Mouse (Mus musculus) left cerebral cortex, adult 18-20 months (tissue): ENCODE measurements at regions not wholly inside any gene's neighbourhood (a gene's known extent, or its start where the extent isn't known, plus 50 kb on each side); places are given as distances from the start of the nearest gene placed in this dataset.
"Not testable (repeated sequence)": the region's sequence is repeated elsewhere in the genome, so short reads cannot be mapped to it uniquely, and the experiment has no call there.

ENCODE experiments used
- DNase-seq, 2 experiments: peaks; one replicate each; pipeline ENCODE4 v3.0.0; 2021 to 2022; ENCODE audit warnings: low spot score in 2 of 2, mixed read lengths in 1 of 2

GRCm38 (mm10) chr1:79379736-79380135 is 60.2 kb downstream of the Scg2 start:
- no peak for DNase-seq

- DNase-seq, result no peak
These were observed 65.1 kb downstream of the Scg2 start for GRCm38 (mm10) chr1:79374811-79375210.

DNA sequence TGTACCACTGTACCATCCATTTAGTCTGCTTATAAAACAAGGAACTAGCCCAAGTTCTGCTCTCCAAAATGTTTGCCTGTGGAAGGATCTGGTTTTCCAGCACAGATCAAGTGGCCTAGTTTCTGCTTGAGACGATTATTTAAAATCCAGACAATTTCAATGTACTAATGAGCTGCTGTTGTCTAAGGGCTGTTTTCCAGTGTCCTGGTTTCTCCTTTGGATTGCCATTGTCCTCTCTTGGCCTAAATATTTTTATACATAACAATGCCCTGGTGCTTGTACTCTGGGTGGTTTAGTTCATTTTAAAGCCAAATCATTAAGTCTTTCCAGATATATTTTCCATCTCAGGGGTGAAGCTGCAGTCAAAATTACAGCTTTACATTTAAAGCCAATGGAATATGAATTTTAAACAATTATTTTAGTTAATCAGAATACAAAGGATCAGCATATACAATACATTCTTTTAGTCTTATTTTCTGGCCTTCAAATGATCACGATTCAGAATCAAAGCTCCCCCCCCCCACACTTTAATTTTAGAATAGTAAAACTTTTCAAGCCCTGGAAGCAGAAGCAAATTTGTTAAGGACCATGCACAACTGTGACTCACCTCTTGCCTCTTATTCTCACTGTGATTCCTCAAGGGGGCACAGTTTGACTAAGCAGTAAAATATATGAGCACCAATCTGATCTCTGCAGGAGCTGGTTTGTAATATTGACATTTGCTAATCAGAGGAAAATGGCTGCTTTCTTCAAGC is 82.5 kb downstream of the Scg2 start:
- DNase-seq, result no peak

GRCm38 (mm10) chr1:79346511-79346910 is 93.4 kb downstream of the Scg2 start:
- no peak for DNase-seq

GRCm38 (mm10) chr1:79335480-79336114 is 104.3 kb downstream of the Scg2 start:
- DNase-seq, result no peak

DNA sequence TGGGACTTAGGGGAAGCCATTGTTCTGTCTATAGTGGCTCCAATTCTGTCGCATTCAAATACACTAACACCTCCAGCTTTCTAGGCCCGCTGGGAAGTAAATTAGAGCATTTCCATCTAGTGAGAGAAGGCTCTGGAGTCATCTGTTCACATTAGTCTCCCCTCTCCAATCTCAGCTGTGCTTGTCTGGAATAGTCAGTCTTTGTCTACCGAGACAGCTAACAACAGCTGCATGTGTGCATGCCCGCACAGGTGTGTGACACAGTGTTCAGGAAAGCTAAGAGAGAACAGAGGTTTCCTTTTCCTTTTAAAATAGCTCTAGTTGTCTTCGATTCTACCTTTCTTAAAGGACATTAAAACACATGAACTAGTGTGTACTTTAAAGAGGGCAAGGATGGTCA is 122.7 kb downstream of the Scg2 start:
- DNase-seq, result no peak

GRCm38 (mm10) chr1:79314774-79315173 is 125.1 kb downstream of the Scg2 start:
- DNase-seq, result no peak

DNA sequence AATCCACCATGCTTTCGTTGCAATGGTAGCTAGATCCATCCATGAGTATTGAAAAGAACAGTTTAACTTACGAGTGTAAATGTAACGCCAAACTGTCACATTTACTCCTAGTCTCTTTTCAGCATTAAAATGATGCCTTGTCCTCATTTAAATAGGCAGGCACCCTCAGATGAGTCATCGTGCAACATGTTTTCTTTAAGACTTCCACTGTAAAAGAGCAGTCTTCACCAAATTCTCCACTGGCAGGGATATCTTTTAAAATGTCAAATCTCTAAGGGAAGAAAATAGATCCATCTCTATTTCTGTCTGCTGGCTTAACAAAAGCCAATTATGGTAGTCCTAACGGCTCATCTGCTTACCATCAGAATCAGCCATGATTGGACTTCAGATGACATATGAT is 127.8 kb downstream of the Scg2 start:
- no peak for DNase-seq

- no peak for DNase-seq
These were observed 136.3 kb downstream of the Scg2 start for GRCm38 (mm10) chr1:79303602-79304001.

- DNase-seq, result no peak
These were observed 140.3 kb downstream of the Scg2 start for GRCm38 (mm10) chr1:79299639-79300038.

- DNase-seq, result no peak
These were observed 180.2 kb downstream of the Scg2 start for GRCm38 (mm10) chr1:79259726-79260125.

DNA sequence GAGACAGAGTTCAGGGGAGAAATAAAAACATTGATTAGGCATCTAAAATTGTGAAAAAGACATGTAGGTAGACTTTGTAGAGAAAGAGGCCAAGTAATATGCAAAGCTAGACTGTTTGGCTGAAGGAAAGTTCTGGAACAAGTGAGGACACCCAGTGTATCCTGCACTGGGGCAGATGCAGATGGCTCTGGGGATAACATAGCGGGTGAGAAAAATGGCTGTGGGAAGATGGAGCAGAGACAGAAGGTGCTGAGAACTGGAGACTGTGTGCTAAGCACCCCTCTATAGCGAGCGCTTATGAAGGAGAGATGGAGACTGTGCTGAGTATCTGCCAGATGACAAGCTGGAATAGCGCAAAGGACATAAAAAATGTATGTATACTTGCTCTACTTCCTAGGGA is 226.9 kb downstream of the Scg2 start:
- DNase-seq, result no peak

GRCm38 (mm10) chr1:79212471-79212870 is 227.4 kb downstream of the Scg2 start:
- DNase-seq, result no peak

GRCm38 (mm10) chr1:79211981-79212380 is 227.9 kb downstream of the Scg2 start:
- not testable (repeated sequence) for DNase-seq

DNA sequence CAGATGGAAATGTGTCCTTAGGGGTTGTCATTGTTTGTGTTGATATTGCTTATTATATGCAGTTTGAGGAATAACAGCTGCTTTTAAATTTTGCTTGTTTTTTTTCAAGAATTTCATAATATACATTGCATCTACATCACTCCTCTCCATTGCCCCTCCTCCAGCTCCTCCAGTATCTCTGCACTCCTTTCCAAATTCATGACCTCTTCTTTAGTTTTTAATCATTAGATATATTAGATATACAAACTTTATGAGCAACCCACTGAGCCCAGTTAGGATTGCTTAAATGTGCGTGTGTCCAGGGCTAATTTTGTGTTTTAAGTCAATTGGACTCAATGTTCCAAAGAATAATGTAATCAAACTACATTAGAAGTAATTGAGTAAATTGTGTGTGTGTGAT is 232.7 kb downstream of the Scg2 start:
- DNase-seq, result no peak

GRCm38 (mm10) chr1:79197682-79198081 is 242.2 kb downstream of the Scg2 start:
- no peak for DNase-seq

DNA sequence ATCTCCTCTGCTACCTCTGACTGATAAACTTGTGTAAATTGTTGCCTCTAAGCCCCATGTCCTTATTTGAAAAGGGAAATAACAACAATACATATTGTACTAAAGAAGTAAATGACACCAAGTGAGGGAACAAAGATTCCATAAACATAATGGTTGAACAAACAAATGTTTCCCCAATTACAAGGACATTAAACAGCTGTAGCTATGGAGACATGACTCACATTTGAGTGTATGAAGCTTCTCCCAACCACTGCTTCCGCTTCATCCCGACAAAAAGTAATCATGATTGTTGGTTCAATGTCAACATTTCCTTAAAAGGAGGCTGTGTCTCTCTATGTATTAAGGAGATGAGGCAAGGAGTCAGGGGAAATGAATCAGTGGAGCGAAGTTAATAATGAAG is 248.9 kb downstream of the Scg2 start:
- no peak for DNase-seq

DNA sequence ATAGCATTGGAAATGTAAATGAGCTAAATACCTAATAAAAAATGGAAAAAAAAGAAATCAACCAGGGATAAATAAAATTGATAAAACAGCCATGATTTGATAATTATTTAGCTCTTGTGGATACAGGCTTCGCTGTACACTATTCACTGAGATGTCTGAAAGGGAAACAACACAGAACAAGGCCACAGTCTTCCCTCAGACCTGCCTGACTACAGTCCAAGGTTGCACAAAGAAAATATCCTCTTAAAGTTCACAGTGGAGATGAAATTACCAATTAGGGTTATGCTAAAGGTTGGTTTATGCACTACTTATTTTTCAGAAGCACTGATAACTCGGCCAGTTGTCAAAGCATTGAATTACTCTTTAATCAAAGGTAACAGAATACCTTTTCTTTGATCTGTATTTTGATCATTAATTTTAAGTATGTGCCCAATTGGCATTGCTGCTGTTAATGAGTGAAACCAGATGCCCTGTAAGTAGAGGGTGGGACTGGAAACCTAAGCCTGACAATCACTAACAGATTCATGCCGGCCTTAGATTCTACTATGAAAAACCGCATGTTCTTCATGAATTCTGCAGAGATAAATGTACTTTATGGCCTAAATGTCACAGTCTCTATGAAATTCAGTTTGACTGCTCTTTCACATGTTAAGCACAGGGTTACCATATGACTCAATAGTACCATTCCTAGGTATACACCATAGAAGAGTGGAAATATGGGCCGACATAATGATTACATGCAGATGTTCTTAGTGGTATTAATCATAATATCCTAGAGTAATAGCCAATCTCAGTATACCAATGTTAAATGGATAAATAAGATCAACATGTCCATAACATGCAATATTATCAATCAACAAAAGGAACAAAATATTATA is 256.1 kb downstream of the Scg2 start:
- no peak for DNase-seq

DNA sequence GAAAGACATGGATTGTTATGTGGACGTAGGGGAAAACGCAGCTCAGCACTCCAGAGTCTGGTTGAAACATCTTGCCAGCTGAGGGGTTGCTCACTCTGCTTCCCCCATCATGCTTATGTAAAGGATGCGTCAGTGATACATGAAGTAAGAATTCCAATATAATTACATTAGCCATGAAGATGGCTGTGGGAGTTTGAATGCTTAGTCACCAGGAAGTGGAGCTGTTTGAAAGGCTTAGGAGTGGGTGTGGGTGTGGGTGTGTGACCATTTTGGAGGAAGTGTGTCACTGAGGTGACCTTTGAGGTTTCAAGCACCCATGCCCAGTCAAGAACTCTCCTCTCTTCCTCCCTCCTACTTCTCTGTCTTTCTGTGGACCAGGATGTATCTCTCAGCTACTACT is 295.8 kb downstream of the Scg2 start:
- DNase-seq, result peak; percentile 10 to 17
